Mouse (Mus musculus): ENCODE results near the gene Olfr1000.
A peak's percentile ranks its signal among the peaks of the same experiment; 100 is the strongest.
"Not testable (repeated sequence)": the region's sequence is repeated elsewhere in the genome, so short reads cannot be mapped to it uniquely, and the experiment has no call there.

Olfr1000 gene

GRCm38 (mm10) chr2:85611803-85612202 is at the start of gene Olfr1000:
Gene Olfr1000 (minus strand): TSS chr2:85611903.
- DNase-seq (ENCODE audit: low spot score) = no peak

GRCm38 (mm10) chr2:85650604-85651003 is 38.9 kb upstream of the Olfr1000 start, which contains the start of gene Olfr1002:
Gene Olfr1002 (minus strand): TSS chr2:85650704.
- DNase-seq (ENCODE audit: low spot score) = no peak

GRCm38 (mm10) chr2:85588648-85589047 is 23.1 kb downstream of the Olfr1000 start, which contains the start of gene Olfr998:
Gene Olfr998 (plus strand): TSS chr2:85588948.
- not testable (repeated sequence) for DNase-seq (ENCODE audit: low spot score)

GRCm38 (mm10) chr2:85578915-85579314 is 32.8 kb downstream of the Olfr1000 start, which contains the start of gene Olfr996:
Gene Olfr996 (plus strand): TSS chr2:85579215.
- DNase-seq (ENCODE audit: low spot score) = no peak

GRCm38 (mm10) chr2:85561187-85561586 is 50.5 kb downstream of the Olfr1000 start:
- peak; percentile 71 for DNase-seq (ENCODE audit: low spot score)

GRCm38 (mm10) chr2:85560226-85560625 is 51.5 kb downstream of the Olfr1000 start:
- DNase-seq (ENCODE audit: low spot score) = no peak

All from adipocyte (in vitro differentiated cells).